Mouse (Mus musculus) erythroblast, embryonic 14.5 days (primary cell): ENCODE measurements at regions not wholly inside any gene's neighbourhood (a gene's known extent, or its start where the extent isn't known, plus 50 kb on each side); places are given as distances from the start of the nearest gene placed in this dataset.

Source experiments
- GATA1 ChIP-seq: IDR thresholded peaks from 2 replicates; pipeline ENCODE4 v1.6.1; 2012; ENCODE audit warnings: low read length, inconsistent platforms, mixed read lengths
- TAL1 ChIP-seq: IDR thresholded peaks from 3 replicates; pipeline ENCODE4 v1.6.1; 2012; ENCODE audit warnings: low read length, inconsistent platforms, mixed read lengths

DNA sequence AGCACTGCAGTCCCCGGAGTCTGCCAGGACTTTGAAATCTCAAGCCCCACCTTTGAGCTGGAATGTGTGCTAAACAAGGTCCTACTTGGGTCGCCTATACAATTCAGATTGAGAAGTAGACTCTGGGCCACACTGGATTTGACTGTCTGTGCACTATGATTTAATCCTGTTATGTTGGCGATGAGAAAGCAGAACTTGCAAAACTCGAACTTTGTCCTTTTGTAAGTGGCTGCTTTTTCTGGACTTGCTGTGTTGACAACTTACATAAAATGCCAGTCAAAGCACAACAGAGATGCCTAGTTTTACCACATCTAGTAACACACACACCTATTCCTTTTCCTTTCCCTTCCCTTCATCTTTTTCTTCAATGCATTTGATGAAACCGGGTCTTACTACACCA is 142.7 kb upstream of the Habp2 start:
- TF ChIP-seq TAL1 (no peak), GATA1 (no peak)
